Mouse (Mus musculus) left cerebral cortex, postnatal 14 days (tissue): ENCODE measurements at regions not wholly inside any gene's neighbourhood (a gene's known extent, or its start where the extent isn't known, plus 50 kb on each side); places are given as distances from the start of the nearest gene placed in this dataset.
"Not testable (repeated sequence)": the region's sequence is repeated elsewhere in the genome, so short reads cannot be mapped to it uniquely, and the experiment has no call there.

Source experiments
- DNase-seq, 2 experiments: peaks; one replicate each; pipeline ENCODE4 v3.0.0; 2021 to 2022; ENCODE audit warnings: low spot score in 2 of 2, mixed read lengths in 1 of 2
- intact Hi-C: fragments of 180-260 bp; cut with DNase I; formaldehyde crosslinking; loops from one replicate; pipeline ENCODE4 v1.15.1; 2025

- intact Hi-C loops: no loop called here
- DNase-seq: no peak
Observed at GRCm38 (mm10) chr17:66206074-66206473, 82.8 kb downstream of the Ddx11 start.

GRCm38 (mm10) chr17:66207653-66208497 lies 84.6 kb downstream of the Ddx11 start:
- intact Hi-C loops, DNase-seq: not testable (repeated sequence)

- DNase-seq, intact Hi-C loops: not testable (repeated sequence)
Observed at GRCm38 (mm10) chr17:66208803-66209515, 85.6 kb downstream of the Ddx11 start.

- DNase-seq: no peak
Observed at GRCm38 (mm10) chr17:66211561-66211960, 88.2 kb downstream of the Ddx11 start.

GRCm38 (mm10) chr17:66212616-66213015 lies 89.3 kb downstream of the Ddx11 start:
- intact Hi-C loops: loop anchor here (5.0 kb wide), 1 partner anchor 60 kb away; no protein-coding TSS in a partner anchor
- DNase-seq: no peak

More at GRCm38 (mm10) chr17:66211561-66211960, 88.2 kb downstream of the Ddx11 start:
- intact Hi-C loops: loop anchor here (5.0 kb wide), 1 partner anchor 59 kb away; no protein-coding TSS in a partner anchor

GRCm38 (mm10) chr17:66218321-66218720 lies 95.0 kb downstream of the Ddx11 start:
- intact Hi-C loops: no loop called here
- DNase-seq: no peak

- intact Hi-C loops: no loop called here
- DNase-seq: no peak
Observed at GRCm38 (mm10) chr17:66219669-66220435, 96.5 kb downstream of the Ddx11 start.

- DNase-seq: peak; percentile 82 to 85
- intact Hi-C loops: no loop called here
Observed at GRCm38 (mm10) chr17:66221256-66221655, 97.9 kb downstream of the Ddx11 start.

- intact Hi-C loops: no loop called here
Observed at GRCm38 (mm10) chr17:66223711-66224110, 100.4 kb downstream of the Ddx11 start.

GRCm38 (mm10) chr17:66224241-66224640 lies 100.9 kb downstream of the Ddx11 start:
- intact Hi-C loops: no loop called here
- DNase-seq: no peak

More at GRCm38 (mm10) chr17:66223711-66224110, 100.4 kb downstream of the Ddx11 start:
- DNase-seq: no peak

- intact Hi-C loops: no loop called here
- DNase-seq: no peak
Observed at GRCm38 (mm10) chr17:66232391-66232790, 109.1 kb downstream of the Ddx11 start.

- intact Hi-C loops: no loop called here
- peak; percentile 34 to 68 for DNase-seq
Observed at GRCm38 (mm10) chr17:66232891-66233421, 109.6 kb downstream of the Ddx11 start.

GRCm38 (mm10) chr17:66233451-66233951 lies 110.2 kb downstream of the Ddx11 start:
- intact Hi-C loops: no loop called here
- peak in 1 of 2 experiments; percentile 26 for DNase-seq

- intact Hi-C loops: loop anchor here (2.0 kb wide), 2 partner anchors 214 to 254 kb away; partner anchors contain the start of gene Mtcl1
Observed at GRCm38 (mm10) chr17:66234432-66234831, 111.1 kb downstream of the Ddx11 start.

GRCm38 (mm10) chr17:66235096-66235805 lies 111.9 kb downstream of the Ddx11 start:
- intact Hi-C loops: loop anchor here (1.0 to 5.0 kb wide), 5 partner anchors 102 to 254 kb away; partner anchors contain the start of gene Mtcl1
- peak; percentile 86 to 89 for DNase-seq

More at GRCm38 (mm10) chr17:66234432-66234831, 111.1 kb downstream of the Ddx11 start:
- DNase-seq: no peak

GRCm38 (mm10) chr17:66235806-66236335 lies 112.6 kb downstream of the Ddx11 start:
- no peak for DNase-seq
- intact Hi-C loops: loop anchor here (1.0 to 5.0 kb wide), 5 partner anchors 101 to 253 kb away; partner anchors contain the start of gene Mtcl1

- intact Hi-C loops: no loop called here
- no peak for DNase-seq
Observed at GRCm38 (mm10) chr17:66241868-66242622, 118.7 kb downstream of the Ddx11 start.
